Mouse (Mus musculus): ENCODE results near the gene Wfdc17.

DNA sequence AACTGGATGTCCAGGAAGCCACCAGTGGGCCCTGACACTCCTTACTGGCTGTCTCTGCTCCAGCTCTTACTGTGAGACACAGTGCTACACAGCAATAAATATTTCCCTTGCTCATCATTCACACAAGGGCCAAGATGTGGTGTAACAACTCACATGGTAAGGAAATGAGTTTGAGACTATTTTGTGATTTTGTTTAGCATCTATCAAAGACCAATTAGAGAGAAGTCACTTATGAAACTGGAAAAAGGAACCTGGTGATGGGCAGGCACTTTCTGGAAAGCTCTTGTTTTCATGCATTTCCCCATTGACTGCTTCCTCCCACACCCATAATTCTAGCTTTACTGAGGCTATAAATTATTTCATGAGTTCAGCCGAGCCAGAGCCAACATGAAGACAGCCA, at the start of gene Wfdc17:
- TF ChIP-seq POLR2A (IDR thresholded peaks at IDR 0.05; ENCODE audit: insufficient read length, low read depth) (no peak), USF1 (IDR thresholded peaks at IDR 0.05; ENCODE audit: low read depth) (no peak), POLR2AphosphoS2 (IDR thresholded peaks at IDR 0.05; ENCODE audit: insufficient read length, low read depth) (no peak), CEBPB (IDR thresholded peaks at IDR 0.05; ENCODE audit: insufficient read depth, poor library complexity, severe bottlenecking) (no peak), MYOD1 (IDR thresholded peaks at IDR 0.05; ENCODE audit: control insufficient read depth in 1 of 3, insufficient read length in 2 of 3, low read depth in 2 of 3) (no peak)

All from myocyte (in vitro differentiated cells).